Mouse (Mus musculus) lung, postnatal 36 days (tissue): ENCODE data around the gene Uqcc3.
"Not testable (repeated sequence)": the region's sequence is repeated elsewhere in the genome, so short reads cannot be mapped to it uniquely, and the experiment has no call there.

Experiments used
- DNase-seq: peaks from one replicate; pipeline ENCODE4 v3.0.0; 2022; ENCODE audit warnings: mixed read lengths

The Uqcc3 gene

DNA sequence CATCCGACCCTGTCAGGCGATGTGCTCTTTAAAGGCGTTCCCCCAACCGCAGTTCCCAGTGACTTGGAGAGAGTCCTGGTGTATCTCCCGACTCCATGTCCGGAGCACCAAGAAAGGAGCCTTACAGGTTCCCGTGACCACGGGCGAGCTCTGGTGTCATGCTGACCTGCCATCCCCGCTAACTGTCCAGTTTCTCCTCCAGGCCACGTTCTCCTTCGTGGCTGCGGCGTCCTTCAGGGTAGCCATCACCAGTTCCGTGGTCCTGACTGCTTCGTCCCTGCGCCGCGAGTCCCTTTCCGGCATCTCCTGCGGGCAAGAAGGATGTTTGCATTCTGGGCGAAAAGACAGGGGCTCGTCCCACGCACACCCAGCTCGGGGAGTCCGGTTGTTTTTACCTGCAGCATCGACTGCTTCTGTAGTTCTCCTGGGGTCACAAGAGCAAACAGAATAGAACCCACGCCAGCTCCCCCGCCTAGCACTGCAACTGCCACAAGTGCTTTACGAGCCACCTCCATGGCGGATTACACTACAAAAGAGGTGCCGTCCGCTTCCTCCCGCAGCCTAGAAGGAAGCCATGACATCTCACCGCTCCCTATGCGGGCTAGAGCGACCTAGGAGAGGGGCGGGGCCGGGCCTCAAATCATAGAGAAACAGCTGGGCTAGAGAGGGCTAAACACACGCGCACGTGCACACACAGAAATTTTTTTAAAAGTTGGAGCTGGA lies at the start of gene Uqcc3:
TSS of gene Uqcc3 (minus strand) at position 613 of the 723 bp plus-strand sequence.
- peak; percentile 96 for DNase-seq

DNA sequence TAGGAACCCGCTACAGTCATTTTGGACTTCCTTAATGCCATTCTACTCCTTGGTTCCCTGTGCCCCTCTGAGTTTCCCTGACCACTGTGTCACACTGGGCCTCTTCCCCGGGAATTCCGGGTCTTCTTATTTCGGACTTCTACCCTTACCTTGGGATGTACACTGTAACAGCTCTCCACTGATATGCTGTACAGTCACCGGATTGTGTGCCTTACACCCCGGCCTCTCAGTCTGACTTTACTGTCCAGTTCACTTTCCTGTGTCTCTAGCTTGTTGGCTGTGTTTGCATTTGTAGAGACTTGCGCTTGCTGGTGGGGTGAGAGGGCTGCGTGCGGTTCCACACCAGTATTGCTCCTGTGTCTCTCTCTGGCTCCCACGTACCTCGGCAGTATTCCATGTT lies 49.4 kb upstream of the Uqcc3 start:
- no peak for DNase-seq

DNA sequence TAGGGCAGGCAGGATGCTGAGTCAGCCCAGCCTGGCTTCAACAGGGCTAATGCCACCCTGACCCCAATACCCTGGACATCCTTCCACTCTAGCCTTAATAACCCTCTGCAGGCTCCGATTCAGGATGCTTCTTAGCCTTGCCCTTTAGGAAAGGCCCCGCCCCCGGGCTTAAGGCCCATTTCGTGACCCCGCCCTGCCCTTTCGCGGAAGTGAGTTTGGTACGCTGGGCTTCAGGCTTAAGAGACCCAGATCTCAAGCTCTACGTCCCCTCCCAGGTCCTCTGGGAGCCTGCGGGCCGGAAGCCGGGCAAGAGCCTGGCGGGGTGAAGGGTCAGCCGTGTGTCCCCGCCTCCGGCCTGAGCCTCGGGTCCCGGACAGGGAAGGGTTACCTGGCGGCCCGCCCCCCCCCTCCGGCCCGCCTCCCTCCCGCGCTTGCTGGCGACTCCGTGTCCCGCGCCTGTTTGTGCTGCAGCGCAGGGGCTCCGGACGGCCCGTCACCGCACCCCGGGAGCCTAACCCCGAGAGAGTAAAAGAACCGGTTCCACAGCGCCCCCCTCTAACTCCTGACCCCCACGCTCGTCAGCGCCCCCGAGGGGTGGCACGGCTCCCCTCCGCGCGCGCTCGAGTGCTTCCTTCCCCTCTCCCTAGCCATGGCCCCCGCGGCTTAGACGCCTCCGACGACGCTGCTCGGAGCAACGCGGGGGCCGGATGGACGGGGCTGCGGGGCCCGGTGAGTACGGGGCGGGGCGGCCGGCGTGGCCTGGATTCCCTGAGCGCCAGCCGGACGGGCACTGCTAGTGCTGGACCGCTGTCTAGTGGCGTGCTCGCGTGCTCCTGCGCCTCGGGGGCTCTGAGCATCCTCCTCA lies 48.7 kb upstream of the Uqcc3 start, which contains the start of the genes Rom1 and Eml3:
TSS of gene Rom1 (minus strand) at position 133 of the 865 bp plus-strand sequence.
TSS of gene Eml3 (plus strand) at position 329 of the 865 bp plus-strand sequence.
- peak; percentile 96 for DNase-seq

DNA sequence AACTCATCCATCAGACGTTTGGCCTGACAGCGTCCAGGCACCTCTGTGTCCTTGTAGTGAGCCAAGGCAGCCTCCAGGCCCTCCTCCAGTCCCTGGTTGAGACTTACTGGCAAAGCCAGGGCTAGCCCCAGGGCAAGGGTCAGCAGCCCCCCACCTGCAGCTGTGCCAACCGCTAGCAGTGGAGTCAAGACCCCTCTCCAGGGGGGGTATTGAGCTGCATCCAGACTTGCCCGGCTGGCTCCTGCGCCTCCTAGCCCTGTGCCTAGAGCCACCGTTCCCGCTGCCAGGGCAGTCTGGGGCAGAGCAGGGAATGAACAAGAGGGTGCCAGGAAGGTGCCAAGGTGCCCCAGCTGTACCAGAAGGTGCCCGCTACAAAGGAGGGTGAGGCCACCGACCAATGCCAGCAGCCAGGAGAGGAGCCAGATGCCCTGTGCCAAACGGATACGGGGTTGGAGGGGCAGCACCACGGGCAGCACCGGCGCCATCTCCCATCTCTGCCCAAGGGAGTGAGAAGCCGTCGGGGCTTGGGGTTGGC lies 48.0 kb upstream of the Uqcc3 start:
- no peak for DNase-seq

DNA sequence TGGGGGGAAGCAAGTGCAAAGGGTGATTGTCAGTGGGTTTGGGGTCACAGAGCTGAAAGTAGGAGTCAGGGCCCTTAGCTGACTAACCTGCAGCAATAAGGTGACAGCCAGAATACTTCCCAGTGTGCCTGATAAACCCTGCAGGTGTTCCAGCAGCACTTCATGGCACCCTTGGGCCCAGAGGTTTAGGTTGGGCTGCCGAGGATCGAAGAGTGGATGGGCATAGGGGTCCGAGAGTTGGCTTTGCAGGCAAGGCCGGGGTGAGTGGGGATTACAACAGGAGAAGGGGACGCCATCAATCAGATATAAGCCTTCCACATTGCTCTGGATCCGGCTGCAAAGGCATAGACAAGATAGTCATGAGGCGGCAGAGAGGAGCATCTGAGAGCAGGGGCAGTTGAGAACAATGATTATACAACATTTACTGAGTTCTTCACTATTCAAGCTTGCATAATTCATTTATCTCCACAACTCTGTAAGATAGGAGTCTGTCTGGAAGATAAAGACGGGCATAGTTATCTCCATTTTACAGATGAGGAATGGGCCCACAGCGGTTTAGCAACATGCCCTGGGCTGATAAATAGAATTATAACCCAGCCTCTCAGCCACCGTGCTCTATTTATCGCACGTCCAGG lies 47.3 kb upstream of the Uqcc3 start:
- no peak for DNase-seq

DNA sequence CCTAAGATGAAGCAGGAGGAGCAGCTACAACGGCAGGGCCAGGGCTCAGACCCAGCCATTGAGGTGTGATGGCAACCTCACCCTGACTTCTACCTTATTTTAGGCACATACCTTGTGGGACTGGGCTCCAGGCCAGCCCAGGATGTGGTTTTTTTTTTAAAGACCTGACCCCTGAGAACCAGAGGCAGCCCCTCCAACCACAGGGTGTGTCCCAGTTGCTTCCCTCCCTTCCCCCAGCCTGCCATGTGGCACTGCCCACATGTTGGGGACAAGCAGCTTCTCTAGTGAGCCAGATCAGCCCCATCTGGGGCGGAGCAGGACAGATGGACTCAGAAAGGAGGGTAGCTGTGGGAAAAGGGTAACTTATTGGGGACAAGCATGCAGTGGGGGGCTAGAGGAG lies 46.0 kb upstream of the Uqcc3 start:
- DNase-seq: no peak

DNA sequence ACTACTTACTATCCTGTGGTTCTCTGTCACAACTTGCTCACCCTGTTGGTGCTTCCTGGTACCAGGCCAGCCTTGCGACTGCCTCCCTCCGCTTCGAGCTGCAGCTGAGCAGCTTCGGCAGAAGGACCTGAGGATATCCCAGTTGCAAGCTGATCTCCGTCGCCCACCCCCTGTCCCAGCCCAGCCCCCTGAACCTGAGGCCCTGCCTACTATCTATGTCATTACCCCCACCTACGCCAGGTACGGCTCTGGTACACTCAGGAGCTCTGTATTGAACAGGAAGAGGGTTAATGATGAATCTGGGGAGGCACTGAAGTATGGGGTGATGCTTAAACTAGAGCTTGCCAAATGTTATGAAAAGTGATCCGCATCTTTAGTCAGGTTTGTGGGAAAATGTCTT lies 41.0 kb upstream of the Uqcc3 start:
- DNase-seq: no peak

DNA sequence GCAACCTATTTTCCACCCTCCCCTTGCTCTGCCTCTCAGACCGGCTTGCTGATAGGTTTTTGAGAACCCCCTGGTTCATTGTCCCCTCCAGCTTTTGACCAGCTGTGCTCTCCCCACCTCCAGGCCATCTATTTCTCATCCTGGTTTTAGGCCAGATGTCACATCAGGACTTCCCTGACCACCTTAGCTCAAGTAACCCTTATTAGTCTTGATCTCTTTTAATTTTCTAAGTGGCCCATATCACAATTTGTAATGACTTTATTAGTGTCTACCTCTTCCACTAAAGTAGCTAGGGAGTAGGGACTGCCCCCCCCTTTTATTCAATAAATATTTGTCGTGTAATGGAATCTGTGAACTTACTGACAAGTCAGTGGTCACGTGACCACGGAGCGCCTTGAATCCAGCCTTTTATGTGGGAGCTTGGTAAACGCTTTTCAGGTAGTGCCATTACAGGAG lies 40.1 kb upstream of the Uqcc3 start:
- peak; percentile 70 for DNase-seq

DNA sequence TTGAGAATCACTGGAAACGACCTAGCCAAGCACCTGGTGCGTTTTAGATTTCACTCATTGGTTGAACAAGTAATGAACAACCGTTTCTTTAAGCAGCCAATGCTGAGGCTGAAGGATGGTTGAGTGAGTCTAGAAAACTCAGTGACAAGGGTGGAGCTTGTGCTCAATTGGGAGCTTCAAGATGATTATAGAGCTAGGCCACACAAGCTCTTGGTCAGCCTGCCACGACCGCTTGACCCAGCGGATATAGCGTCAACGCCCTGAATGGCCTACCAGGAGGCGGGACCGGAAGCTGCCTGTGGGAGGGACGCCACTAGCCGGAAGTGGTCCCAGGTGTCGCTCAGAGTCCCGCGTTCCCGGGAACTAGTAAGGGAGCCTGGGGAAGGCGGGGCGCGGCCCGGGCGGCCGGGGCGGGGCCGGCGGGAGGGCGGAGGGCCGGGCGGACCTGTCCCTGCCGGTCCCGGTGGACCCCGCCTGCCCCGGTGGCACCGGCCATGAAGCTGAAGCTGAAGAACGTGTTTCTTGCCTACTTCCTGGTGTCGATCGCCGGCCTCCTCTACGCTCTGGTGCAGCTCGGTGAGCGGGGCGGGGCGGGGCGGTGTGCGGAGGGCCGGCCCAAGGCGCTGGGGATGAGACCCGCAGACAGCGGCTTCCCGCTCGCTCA lies 39.5 kb upstream of the Uqcc3 start, which contains the start of gene B3gat3:
TSS of gene B3gat3 (plus strand) at position 302 of the 664 bp plus-strand sequence.
- DNase-seq: peak; percentile 98

DNA sequence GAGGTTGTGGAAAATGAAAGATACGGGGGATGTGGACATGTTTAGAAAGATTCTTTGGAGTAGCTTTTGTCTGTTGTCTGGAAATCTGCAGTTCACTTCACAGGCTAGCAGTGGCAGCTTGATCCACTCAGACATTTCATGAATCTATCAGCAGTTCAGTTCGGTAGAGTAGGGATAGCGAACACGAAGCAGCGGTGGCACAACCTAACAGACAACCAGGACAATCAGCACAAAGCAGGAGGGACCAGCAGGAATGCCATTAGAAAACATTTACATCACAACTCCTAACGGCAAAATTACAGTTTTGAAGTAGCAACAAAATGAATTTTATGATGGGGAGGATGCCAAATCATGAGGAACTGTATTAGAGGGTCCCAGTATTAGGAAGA lies 39.0 kb upstream of the Uqcc3 start:
- no peak for DNase-seq

DNA sequence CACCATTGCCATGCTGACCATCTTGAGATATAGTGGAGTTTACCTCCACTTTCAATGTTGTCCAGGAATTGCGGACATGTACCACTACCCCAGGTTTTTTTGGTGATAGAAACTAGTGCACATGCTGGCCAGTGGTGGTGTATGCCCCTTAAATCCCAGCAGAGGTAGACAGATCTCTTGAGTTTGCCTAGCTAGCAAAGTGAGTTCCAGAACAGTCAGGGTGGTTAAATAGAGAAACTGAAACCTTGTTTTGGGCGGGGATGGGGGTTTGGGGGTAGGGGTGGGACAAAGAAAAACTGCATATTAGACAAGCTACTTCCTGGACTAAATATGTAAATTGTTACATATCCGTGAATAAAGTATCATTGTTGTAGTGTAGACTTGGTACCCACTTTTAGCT lies 38.3 kb upstream of the Uqcc3 start:
- DNase-seq: no peak

DNA sequence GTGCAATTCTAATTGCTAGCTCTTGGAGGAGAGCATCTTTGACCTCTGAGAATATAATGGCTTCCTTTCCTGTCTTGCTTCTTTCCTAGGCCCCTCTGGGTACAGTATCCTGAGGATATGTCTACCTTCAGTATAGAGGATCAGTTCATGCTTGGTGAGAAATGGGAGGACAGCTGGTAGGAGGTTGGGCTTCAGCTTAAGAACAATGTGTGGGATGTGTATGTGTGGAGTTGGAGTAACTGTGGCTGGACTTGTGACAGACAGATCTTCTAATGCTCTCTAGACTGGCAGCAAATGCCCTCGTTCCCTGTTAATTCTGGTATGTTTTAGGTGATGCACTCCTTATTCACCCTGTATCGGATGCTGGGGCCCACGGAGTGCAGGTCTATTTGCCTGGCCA lies 33.5 kb upstream of the Uqcc3 start:
- no peak for DNase-seq

DNA sequence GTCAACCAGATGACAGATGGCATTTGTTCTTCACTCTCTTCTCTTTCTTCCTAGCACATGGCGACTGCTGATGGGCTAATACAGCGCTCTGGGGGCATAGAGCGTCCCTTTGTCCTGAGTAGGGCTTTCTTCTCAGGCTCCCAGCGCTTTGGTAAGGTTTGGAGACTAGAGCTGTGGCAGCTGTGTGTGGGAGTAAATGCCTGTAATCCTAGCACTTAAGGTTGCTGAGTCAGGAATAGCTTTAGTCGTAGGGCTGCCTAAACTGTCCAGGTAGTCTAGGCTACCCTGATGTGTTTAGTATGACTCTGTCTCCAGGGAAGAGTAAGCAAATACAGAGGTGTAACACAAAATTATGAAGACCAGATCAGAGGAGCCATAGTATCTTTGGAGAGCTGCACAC lies 31.1 kb upstream of the Uqcc3 start:
- no peak for DNase-seq

DNA sequence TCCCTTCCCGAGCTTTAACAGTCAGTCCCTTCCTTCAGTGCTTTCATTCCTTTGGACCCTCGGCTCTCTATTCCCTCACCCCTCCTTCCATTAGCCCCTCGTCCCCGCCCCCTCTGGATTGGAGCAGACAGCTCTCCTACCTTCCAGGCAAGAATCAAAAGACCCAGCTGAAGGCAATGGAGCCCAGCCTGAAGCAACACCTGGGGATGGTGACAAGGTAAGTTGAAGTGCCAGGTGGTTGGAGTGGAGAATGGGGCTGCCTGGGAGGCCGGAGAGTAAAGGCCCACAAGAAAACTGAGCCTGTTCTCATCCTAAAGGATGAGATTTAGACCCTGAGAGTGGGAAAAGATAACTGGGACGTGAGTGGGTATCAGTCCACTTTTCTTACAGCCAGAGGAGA lies 27.8 kb upstream of the Uqcc3 start:
- DNase-seq: no peak

DNA sequence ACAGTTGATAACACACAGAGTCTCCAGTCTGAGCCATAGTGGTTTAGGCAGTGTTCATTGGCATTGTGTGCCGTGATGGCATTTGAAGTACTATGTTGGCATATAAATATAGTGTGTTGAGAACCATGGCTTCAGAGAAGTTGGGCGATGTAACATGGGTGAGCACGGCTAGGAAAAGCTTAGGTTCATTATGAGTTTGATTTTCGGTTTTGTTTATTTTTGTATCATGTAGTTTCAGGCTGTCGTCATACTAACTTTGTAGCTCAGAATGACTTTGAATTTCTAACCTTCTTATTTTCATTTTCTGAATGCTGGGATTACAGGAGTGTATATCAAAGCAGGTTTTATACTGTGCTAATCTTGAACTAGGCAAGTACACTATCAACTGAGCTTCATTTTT lies 22.7 kb upstream of the Uqcc3 start:
- no peak for DNase-seq

DNA sequence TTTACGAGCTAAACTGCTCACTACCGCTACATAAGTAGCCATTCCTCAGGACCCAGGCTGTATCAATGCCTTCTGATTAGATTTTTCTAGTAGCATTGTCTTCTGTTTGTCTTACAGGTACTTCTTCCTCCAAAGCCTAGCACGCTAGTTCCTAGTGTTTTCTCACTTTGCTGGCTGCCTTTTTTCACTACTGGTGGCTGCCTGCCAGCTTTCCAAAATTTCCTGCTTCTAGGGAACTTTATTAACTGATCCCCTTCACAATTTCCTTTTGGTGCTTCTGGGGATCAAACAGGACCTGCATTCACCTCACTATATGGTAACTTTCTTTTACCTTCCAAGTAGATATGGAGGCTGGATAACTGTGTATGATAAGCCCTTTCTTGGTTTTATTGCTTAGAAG lies 18.4 kb upstream of the Uqcc3 start:
- no peak for DNase-seq

DNA sequence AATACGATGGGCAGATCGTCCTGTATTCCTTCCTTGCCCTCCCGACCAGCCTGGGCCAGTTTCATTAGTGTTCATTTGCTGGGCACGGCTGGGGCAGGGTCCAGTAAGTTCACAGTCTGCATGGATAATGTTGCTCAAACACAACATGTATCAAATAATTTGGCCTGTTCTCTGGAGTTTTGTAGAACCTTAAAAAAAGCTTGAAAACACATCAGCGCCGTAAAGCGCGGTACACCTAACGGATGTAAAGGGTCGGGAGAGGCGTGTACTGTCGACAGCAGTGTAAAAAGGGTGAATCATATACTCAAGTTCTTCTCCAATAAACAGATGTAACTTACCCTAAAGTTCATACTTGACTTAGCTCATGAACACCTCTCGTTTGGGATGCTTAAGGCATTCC lies 17.9 kb upstream of the Uqcc3 start:
- no peak for DNase-seq

DNA sequence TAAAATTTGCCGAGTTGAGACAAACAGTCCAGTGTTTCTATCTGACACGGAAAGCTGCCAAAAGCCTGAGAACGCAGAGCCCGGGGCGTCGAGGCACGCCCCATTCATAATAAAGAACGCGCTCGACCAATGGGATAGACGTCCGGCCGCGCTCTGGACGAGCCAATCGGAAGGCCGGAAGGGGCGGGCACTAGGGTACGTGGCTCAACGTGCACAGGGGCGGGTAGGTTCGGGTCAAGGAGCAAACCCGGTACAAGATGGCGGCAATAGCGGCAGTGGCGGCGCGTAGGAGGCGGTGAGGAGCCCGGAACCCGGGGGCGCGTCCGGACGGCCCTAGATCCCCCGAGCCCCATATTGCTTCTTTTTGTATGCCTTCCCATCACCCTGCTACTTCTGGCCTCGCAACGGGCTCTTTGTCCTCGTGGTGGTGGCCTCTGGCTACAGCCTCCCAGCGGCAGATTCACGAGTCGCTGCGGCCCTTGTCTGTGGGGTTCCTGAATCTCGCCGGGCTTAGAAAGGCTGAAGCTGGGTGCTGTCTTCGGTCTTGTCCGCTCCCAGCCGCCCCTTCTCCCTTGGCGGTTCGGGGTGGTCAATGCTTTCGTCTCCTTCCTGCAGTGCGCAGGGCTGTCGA lies 17.3 kb upstream of the Uqcc3 start, which contains the start of gene Ganab:
TSS of gene Ganab (plus strand) at position 207 of the 631 bp plus-strand sequence.
- DNase-seq: peak; percentile 98

DNA sequence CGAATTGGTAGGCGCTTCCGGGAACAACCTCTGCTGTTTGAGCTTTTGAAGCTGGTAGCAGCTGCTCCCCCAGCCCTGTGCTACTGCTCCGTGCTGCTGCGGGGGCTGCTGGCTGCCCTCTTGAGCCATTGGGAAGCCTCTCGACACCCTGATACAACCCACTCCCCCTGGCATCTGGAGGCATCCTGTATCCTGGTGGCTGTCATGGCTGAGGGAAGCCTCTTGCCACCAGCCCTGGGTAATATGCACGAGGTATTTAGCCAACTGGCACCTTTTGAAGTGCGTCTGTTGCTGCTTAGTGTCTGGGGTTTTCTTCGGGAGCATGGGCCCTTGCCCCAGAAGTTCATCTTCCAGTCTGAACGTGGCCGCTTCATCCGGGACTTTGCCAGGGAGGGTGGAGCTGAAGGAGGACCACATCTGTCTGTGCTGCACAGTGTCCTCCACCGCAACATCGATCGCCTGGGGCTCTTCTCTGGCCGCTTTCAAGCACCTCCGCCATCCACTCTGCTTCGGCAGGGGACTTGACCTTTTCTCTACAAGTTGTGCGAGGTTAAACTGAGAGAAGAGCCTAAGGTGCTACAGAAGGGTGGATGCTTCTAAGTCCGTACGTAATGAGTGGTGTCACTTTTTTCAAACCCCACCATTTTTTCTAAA lies 16.6 kb upstream of the Uqcc3 start:
- DNase-seq: peak; percentile 44

DNA sequence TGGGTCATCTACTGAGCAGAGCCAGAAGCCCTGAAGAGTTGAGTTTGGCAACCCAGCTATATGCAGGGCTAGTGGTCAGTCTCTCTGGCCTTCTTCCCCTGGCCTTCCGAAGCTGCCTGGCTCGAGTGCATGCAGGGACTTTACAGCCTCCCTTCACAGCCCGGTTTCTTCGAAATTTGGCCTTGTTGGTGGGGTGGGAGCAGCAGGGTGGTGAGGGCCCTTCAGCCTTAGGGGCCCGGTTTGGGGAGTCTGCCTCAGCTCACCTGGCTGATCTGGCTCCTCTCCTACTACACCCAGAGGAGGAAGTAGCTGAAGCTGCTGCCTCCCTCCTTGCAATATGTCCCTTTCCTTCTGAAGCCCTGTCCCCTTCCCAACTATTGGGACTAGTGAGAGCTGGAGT lies 15.5 kb upstream of the Uqcc3 start:
- DNase-seq: not testable (repeated sequence)

DNA sequence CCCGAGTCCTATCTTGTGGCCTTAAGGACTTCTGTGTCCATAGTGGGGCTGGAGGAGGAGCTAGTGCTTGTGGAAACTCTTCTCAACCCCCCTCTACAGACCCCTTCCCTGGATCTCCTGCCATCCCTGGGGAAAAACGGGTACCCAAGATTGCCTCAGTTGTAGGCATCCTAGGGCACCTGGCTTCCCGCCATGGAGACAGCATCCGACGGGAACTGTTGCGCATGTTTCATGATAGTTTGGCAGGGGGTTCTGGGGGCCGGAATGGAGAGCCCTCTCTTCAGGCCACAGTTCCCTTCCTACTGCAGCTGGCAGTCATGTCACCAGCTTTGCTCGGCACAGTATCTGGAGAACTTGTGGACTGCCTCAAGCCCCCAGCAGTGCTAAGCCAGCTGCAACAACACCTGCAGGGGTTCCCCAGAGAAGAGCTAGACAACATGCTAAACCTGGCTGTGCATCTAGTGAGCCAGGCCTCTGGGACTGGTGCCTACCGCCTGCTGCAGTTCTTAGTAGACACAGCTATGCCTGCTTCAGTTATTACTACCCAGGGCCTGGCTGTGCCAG lies 14.8 kb upstream of the Uqcc3 start:
- no peak for DNase-seq
